Mouse (Mus musculus) brain, embryonic 14.5 days (tissue): ENCODE measurements around the gene Strn. TPM values are rescaled to one million over a fixed set of nuclear protein-coding genes. Genes with fewer than 3 reads are reported as not detected.

Experiments used
- DNase-seq: peaks from one replicate; pipeline ENCODE4 v3.0.0-alpha.2; 2011; ENCODE audit warnings: low read depth
- CTCF ChIP-seq: fragments of 200-500 bp; IDR thresholded peaks from 2 replicates; pipeline ENCODE4 v1.5.1; 2012; ENCODE audit warnings: inconsistent platforms, mild to moderate bottlenecking, moderate library complexity, borderline replicate concordance; ENCODE audit not compliant: insufficient read depth, insufficient read length; ENCODE audit errors: extremely low read depth
- POLR2A ChIP-seq: fragments of 200-500 bp; IDR thresholded peaks from 2 replicates; pipeline ENCODE4 v1.6.1; 2012; ENCODE audit warnings: mild to moderate bottlenecking, inconsistent platforms, borderline replicate concordance; ENCODE audit not compliant: poor library complexity, insufficient read depth, insufficient read length, severe bottlenecking; ENCODE audit errors: extremely low read depth
- polyA plus RNA-seq: library from polyadenylated mRNA; depleted of rRNA; stranded (reverse); fragments of >200 nt; gene quantifications from 2 replicates; pipeline ENCODE4 v1.2.3, GENCODE M21; 2012; rRNA removed

The Strn gene
- polyA plus RNA-seq, 1 experiment, result 12.5 TPM

DNA sequence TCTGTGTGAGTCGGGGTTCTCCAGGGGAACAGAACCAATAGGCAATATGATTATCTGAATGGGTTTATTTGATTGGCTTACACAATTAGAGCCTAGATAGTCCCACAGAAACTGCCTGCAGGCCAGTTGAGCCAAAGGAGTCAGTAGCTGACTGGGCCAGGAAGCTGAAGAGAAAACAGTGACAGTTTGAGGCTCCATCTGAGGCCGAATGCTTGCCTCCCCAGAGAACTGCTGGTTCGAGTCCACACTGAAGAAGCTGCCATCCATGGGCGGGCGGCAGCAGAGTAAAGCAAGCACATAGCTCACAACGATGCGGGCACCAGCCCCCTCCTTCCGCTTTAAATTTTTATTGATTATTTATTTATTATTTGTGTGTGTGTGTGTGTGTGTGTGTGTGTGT is 128.3 kb downstream of the Strn start:
- DNase-seq, result no peak
- TF ChIP-seq CTCF, result no peak

DNA sequence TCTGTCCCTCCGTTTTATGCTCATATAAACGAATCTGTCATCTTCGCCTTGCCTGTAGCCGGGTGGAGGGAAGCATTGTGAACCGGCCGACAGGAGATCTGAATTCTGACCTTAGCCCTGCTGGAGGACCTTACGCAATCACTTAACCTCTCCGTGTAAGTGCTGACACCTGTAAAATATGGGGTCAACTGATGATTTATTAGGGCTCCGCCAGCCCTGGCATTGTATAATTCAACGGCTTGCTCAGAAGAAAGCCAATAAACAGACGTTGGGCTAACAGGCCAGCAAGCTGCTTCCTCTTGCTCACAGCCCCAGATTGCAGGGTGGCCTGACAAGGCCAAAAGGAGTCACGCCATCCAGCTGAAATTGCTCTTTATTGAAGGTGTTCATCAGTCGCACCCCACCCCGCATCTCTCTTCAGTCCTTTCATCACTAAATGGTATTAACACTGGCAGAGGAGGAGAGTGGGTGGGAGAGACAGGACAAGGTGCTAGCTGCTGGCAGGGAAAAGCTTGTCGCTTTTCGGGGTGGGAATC is 128.8 kb downstream of the Strn start:
- no peak for DNase-seq
- no peak for TF ChIP-seq CTCF
- no peak for TF ChIP-seq POLR2A

DNA sequence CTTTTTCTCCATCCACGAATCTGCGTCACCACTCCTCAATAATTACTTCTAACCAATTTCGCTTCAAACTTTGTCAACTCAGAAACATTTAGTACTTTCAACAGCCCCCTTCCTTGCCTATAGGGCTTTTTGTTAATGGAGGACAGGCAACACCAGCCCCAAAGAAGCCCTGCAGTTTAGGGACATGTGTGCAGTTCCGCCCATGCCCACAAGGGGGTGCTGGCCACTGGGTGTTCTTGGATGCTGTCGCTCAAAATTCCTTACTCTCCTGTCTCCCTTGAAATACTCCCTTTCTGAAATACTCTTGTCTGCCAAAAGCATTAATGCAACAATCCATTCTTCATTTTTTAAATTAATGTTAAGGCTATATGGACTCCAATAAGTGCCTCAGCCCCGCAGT is 132.6 kb downstream of the Strn start:
- TF ChIP-seq POLR2A (no peak), CTCF (peak; percentile 90)

DNA sequence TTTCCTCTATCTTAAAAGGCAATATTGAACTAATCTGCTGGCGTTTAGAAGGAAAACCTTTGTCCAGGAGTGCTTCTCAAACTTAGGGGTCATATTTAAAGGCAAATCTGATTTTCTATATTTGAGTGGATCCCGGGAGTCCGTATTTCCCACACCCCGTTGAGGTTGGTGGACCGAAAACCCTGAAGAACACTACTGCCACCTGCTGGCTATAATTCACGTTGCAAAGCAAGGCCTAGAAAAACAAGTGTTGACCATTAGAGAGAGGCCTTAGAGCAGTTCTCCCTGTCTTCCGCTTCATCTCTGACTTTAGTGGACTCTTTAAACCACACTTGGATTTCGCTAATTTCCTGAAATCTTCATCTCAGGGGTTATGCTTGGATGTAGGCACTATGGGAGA is 133.1 kb downstream of the Strn start:
- peak; percentile 87 for DNase-seq
- TF ChIP-seq POLR2A (no peak), CTCF (peak; percentile 85)

More for the DNA sequence above, 132.6 kb downstream of the Strn start:
- DNase-seq, result peak; percentile 39

DNA sequence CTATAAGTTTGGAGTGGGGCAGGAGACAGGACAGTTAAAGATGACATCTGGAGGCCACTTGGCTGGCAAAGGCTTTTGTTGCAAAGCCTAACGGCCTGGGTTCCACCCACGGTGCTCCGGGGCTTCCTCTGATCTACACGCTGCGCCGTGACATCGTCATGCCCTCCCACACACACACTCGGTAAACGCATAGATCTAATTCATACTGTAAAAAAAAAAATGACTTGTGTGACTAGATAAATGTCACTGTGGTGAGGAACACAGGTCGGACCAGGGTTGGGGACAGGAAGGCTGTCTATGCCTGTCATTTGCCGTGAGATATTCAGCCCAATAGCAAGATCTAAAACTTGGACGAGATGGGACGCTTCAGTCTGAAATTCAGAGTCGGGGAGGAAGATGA is 134.7 kb downstream of the Strn start:
- no peak for DNase-seq
- TF ChIP-seq CTCF, result no peak
- TF ChIP-seq POLR2A, result no peak

DNA sequence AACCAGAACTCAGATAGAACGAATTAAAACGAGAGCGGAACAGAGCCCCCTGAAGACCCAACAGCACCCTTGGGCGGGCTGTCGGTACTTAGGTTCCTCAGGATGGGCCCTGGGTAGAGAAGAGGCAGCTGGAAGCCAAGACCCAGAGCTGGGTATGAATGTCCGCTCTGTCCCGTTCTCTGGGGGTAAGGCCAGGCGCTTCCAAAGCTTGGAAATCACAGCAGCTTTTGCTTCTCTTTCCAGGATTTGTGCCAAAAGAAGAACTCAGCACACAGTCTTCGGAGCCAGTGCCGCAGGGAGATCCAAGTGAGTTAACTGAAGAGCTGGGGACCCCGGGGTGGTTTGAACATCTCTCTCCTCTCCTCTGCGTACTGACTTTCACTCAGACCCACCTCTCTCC is 135.4 kb downstream of the Strn start:
- peak; percentile 45 for DNase-seq
- TF ChIP-seq POLR2A (no peak), CTCF (no peak)

DNA sequence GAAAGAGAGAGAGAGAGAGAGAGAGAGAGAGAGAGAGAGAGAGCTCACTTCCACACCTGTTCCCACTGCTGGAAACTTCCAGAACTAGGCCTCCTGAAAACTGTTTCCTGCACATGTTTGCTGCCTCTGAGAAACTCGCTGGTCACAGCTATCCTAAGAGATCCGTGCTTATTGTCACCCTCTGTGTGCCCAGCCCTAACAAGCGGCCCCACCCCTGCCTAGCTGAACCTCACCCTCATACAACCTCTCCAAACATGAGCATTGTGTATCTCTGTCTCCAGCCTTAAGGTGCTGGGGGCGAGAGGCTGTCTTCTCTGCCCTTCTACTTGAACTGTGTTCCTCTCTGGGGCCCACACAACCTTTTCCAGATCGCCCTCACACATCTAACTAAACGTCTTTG is 136.0 kb downstream of the Strn start:
- DNase-seq, result no peak
- TF ChIP-seq POLR2A (no peak), CTCF (no peak)

Other genes starting within 250 kb of the Strn start
- gene Vit, start 229.1 kb downstream of the Strn start, polyA plus RNA-seq, result 11.0 and 13.5 TPM in 2 replicates
- gene Heatr5b, start 98.2 kb upstream of the Strn start, polyA plus RNA-seq, result 32.6 and 41.0 TPM in 2 replicates
- 23.3 and 24.0 TPM in 2 replicates for gene Gpatch11, start 98.4 kb upstream of the Strn start, polyA plus RNA-seq
- 1.2 and 2.3 TPM in 2 replicates for gene Eif2ak2, start 145.4 kb upstream of the Strn start, polyA plus RNA-seq
- gene Sult6b1, start 169.8 kb upstream of the Strn start, polyA plus RNA-seq, result 0.13 TPM in 1 of 2 replicates, not detected in the other
- 31.9 and 40.6 TPM in 2 replicates for gene Cebpzos, start 179.3 kb upstream of the Strn start, polyA plus RNA-seq
- gene Cebpz, start 199.9 kb upstream of the Strn start, polyA plus RNA-seq, result 18.3 and 23.3 TPM in 2 replicates
- gene Ndufaf7, start 199.9 kb upstream of the Strn start, polyA plus RNA-seq, result 29.0 and 30.0 TPM in 2 replicates